Mouse (Mus musculus): ENCODE results near the gene Kri1. TPM values are rescaled to one million over a fixed set of nuclear protein-coding genes. Genes with fewer than 3 reads are reported as not detected.
"Not testable (repeated sequence)": the region's sequence is repeated elsewhere in the genome, so short reads cannot be mapped to it uniquely, and the experiment has no call there.

Kri1 gene
- polyA plus RNA-seq, 2 experiments, result 13.7 to 43.2 TPM

GRCm38 (mm10) chr9:21224576-21225414 lies 63.0 kb downstream of the Kri1 start:
- H3K27me3 ChIP-seq (ENCODE audit: control insufficient read depth, insufficient read depth, low read length), result no peaks in the 10 kb centered on the region
- H3K36me3 ChIP-seq (ENCODE audit: control insufficient read depth, insufficient read depth, low read length), result peaks cover 8% of the 10 kb centered on the region
- H3K4me2 ChIP-seq (replicated peaks; ENCODE audit: low read depth, low read length, severe bottlenecking), result peak overlapping the region; percentile 60
- ATAC-seq (ENCODE audit: low FRiP score, low read depth), result peak; percentile 27; the same call in 1 of the 2 replicates
- no peaks in the 10 kb centered on the region for H3K9me3 ChIP-seq (ENCODE audit: control insufficient read depth, low read length)
- H3K4me1 ChIP-seq (ENCODE audit: control insufficient read depth, insufficient read depth, low read length), result peaks cover 10% of the 10 kb centered on the region
- no peak for TF ChIP-seq POLR2A (IDR thresholded peaks at IDR 0.05; ENCODE audit: borderline replicate concordance, extremely low read depth, insufficient read depth, insufficient read length)
- no peak overlapping the region for H3K27ac ChIP-seq (replicated peaks; ENCODE audit: low read depth, low read length)
- WGBS, result 18% methylated on average over 26 of the region's 26 CpGs
- peak overlapping the region; percentile 35 for H3K4me3 ChIP-seq (replicated peaks; ENCODE audit: low read length)
- peak overlapping the region; percentile 31; the same call in 1 of the 2 replicates for H3K9ac ChIP-seq (ENCODE audit: low read depth, low read length, severe bottlenecking)
- DNase-seq (ENCODE audit: low spot score), result peak; percentile 67

GRCm38 (mm10) chr9:21223906-21224305 lies 63.9 kb downstream of the Kri1 start:
- Histone ChIP-seq H3K9me3 (ENCODE audit: control insufficient read depth, low read length) (no peaks in the 10 kb centered on the region), H3K27me3 (ENCODE audit: control insufficient read depth, insufficient read depth, low read length) (no peaks in the 10 kb centered on the region), H3K4me3 (replicated peaks; ENCODE audit: low read length) (no peak overlapping the region), H3K27ac (replicated peaks; ENCODE audit: low read depth, low read length) (no peak overlapping the region), H3K9ac (ENCODE audit: low read depth, low read length, severe bottlenecking) (no peak overlapping the region), H3K4me2 (replicated peaks; ENCODE audit: low read depth, low read length, severe bottlenecking) (no peak overlapping the region), H3K36me3 (ENCODE audit: control insufficient read depth, insufficient read depth, low read length) (no peaks in the 10 kb centered on the region), H3K4me1 (ENCODE audit: control insufficient read depth, insufficient read depth, low read length) (peaks cover 10% of the 10 kb centered on the region)
- no peak for TF ChIP-seq POLR2A (IDR thresholded peaks at IDR 0.05; ENCODE audit: borderline replicate concordance, extremely low read depth, insufficient read depth, insufficient read length)
- 91% methylated on average over 6 of the region's 6 CpGs for WGBS
- ATAC-seq (ENCODE audit: low FRiP score, low read depth) (no peak), DNase-seq (ENCODE audit: low spot score) (no peak)

- not testable (repeated sequence) for ATAC-seq (ENCODE audit: low FRiP score, low read depth); H3K9ac ChIP-seq (ENCODE audit: low read depth, low read length, severe bottlenecking); H3K4me3 ChIP-seq (replicated peaks; ENCODE audit: low read length); H3K27me3 ChIP-seq (ENCODE audit: control insufficient read depth, insufficient read depth, low read length); DNase-seq (ENCODE audit: low spot score); H3K9me3 ChIP-seq (ENCODE audit: control insufficient read depth, low read length); H3K27ac ChIP-seq (replicated peaks; ENCODE audit: low read depth, low read length); H3K4me2 ChIP-seq (replicated peaks; ENCODE audit: low read depth, low read length, severe bottlenecking); H3K36me3 ChIP-seq (ENCODE audit: control insufficient read depth, insufficient read depth, low read length)
- peaks cover 10% of the 10 kb centered on the region for H3K4me1 ChIP-seq (ENCODE audit: control insufficient read depth, insufficient read depth, low read length)
- WGBS, result 94% methylated on average over 1 of the region's 2 CpGs
Observed at GRCm38 (mm10) chr9:21223490-21223889, 64.3 kb downstream of the Kri1 start.

Other genes starting within 250 kb of the Kri1 start
- 1.4 TPM in 1 of 2 replicates, not detected in the other for gene Zglp1, start 220.9 kb downstream of the Kri1 start, polyA plus RNA-seq (2012; rRNA removed)
- gene Zglp1, start 220.9 kb downstream of the Kri1 start, polyA plus RNA-seq (2014; fragmentation: Nextera tagmentation; extraction: Ambion mirVana), result 0.23 TPM in 1 of 2 replicates, not detected in the other
- 1.8 and 1.9 TPM in 2 replicates for gene Gm49373, start 214.9 kb downstream of the Kri1 start, polyA plus RNA-seq (2012; rRNA removed)
- gene Gm49373, start 214.9 kb downstream of the Kri1 start, polyA plus RNA-seq (2014; fragmentation: Nextera tagmentation; extraction: Ambion mirVana), result 0.72 and 1.0 TPM in 2 replicates
- gene Fdx1l, start 214.4 kb downstream of the Kri1 start, polyA plus RNA-seq (2012; rRNA removed), result 68.9 and 80.0 TPM in 2 replicates
- gene Fdx1l, start 214.4 kb downstream of the Kri1 start, polyA plus RNA-seq (2014; fragmentation: Nextera tagmentation; extraction: Ambion mirVana), result 65.1 and 67.4 TPM in 2 replicates
- gene Gm38431, start 196.0 kb downstream of the Kri1 start, polyA plus RNA-seq (2012; rRNA removed), result 5.3 and 5.9 TPM in 2 replicates
- gene Gm38431, start 196.0 kb downstream of the Kri1 start, polyA plus RNA-seq (2014; fragmentation: Nextera tagmentation; extraction: Ambion mirVana), result 1.6 and 2.6 TPM in 2 replicates
- gene Raver1, start 196.0 kb downstream of the Kri1 start, polyA plus RNA-seq (2012; rRNA removed), result 94.0 and 125 TPM in 2 replicates
- gene Raver1, start 196.0 kb downstream of the Kri1 start, polyA plus RNA-seq (2014; fragmentation: Nextera tagmentation; extraction: Ambion mirVana), result 74.7 and 76.3 TPM in 2 replicates
- 20.9 and 25.8 TPM in 2 replicates for gene Tyk2, start 156.7 kb downstream of the Kri1 start, polyA plus RNA-seq (2012; rRNA removed)
- gene Tyk2, start 156.7 kb downstream of the Kri1 start, polyA plus RNA-seq (2014; fragmentation: Nextera tagmentation; extraction: Ambion mirVana), result 10.6 and 11.4 TPM in 2 replicates
- gene Cdc37, start 138.0 kb downstream of the Kri1 start, polyA plus RNA-seq (2012; rRNA removed), result 145 and 257 TPM in 2 replicates
- gene Cdc37, start 138.0 kb downstream of the Kri1 start, polyA plus RNA-seq (2014; fragmentation: Nextera tagmentation; extraction: Ambion mirVana), result 292 and 299 TPM in 2 replicates
- gene Pde4a, start 122.3 kb downstream of the Kri1 start, polyA plus RNA-seq (2012; rRNA removed), result 5.7 and 7.1 TPM in 2 replicates
- 4.4 and 5.7 TPM in 2 replicates for gene Pde4a, start 122.3 kb downstream of the Kri1 start, polyA plus RNA-seq (2014; fragmentation: Nextera tagmentation; extraction: Ambion mirVana)
- 52.8 and 73.8 TPM in 2 replicates for gene Keap1, start 48.6 kb downstream of the Kri1 start, polyA plus RNA-seq (2012; rRNA removed)
- gene Keap1, start 48.6 kb downstream of the Kri1 start, polyA plus RNA-seq (2014; fragmentation: Nextera tagmentation; extraction: Ambion mirVana), result 50.4 and 52.3 TPM in 2 replicates
- gene S1pr5, start 39.5 kb downstream of the Kri1 start, polyA plus RNA-seq (2012; rRNA removed), result 1.6 TPM in 2 replicates
- gene S1pr5, start 39.5 kb downstream of the Kri1 start, polyA plus RNA-seq (2014; fragmentation: Nextera tagmentation; extraction: Ambion mirVana), result 1.1 and 2.5 TPM in 2 replicates
- gene Atg4d, start 22.7 kb downstream of the Kri1 start, polyA plus RNA-seq (2012; rRNA removed), result 26.9 and 29.0 TPM in 2 replicates
- gene Atg4d, start 22.7 kb downstream of the Kri1 start, polyA plus RNA-seq (2014; fragmentation: Nextera tagmentation; extraction: Ambion mirVana), result 31.6 and 35.8 TPM in 2 replicates
- gene Cdkn2d, start 3.4 kb upstream of the Kri1 start, polyA plus RNA-seq (2012; rRNA removed), result 43.2 and 48.1 TPM in 2 replicates
- gene Cdkn2d, start 3.4 kb upstream of the Kri1 start, polyA plus RNA-seq (2014; fragmentation: Nextera tagmentation; extraction: Ambion mirVana), result 51.1 and 56.0 TPM in 2 replicates
- gene Ap1m2, start 24.4 kb upstream of the Kri1 start, polyA plus RNA-seq (2012; rRNA removed), result 12.8 and 16.3 TPM in 2 replicates
- 23.0 and 29.3 TPM in 2 replicates for gene Ap1m2, start 24.4 kb upstream of the Kri1 start, polyA plus RNA-seq (2014; fragmentation: Nextera tagmentation; extraction: Ambion mirVana)
- gene Slc44a2, start 32.7 kb upstream of the Kri1 start, polyA plus RNA-seq (2012; rRNA removed), result 127 and 159 TPM in 2 replicates
- gene Slc44a2, start 32.7 kb upstream of the Kri1 start, polyA plus RNA-seq (2014; fragmentation: Nextera tagmentation; extraction: Ambion mirVana), result 121 and 129 TPM in 2 replicates
- gene Ilf3, start 79.9 kb upstream of the Kri1 start, polyA plus RNA-seq (2012; rRNA removed), result 180 and 195 TPM in 2 replicates
- 174 and 201 TPM in 2 replicates for gene Ilf3, start 79.9 kb upstream of the Kri1 start, polyA plus RNA-seq (2014; fragmentation: Nextera tagmentation; extraction: Ambion mirVana)
- gene Qtrt1, start 123.9 kb upstream of the Kri1 start, polyA plus RNA-seq (2012; rRNA removed), result 77.9 and 80.8 TPM in 2 replicates
- 45.3 and 50.9 TPM in 2 replicates for gene Qtrt1, start 123.9 kb upstream of the Kri1 start, polyA plus RNA-seq (2014; fragmentation: Nextera tagmentation; extraction: Ambion mirVana)
- 62.6 and 74.5 TPM in 2 replicates for gene Dnm2, start 136.9 kb upstream of the Kri1 start, polyA plus RNA-seq (2012; rRNA removed)
- gene Dnm2, start 136.9 kb upstream of the Kri1 start, polyA plus RNA-seq (2014; fragmentation: Nextera tagmentation; extraction: Ambion mirVana), result 68.3 and 72.6 TPM in 2 replicates
- 96.0 and 101 TPM in 2 replicates for gene Tmed1, start 222.3 kb upstream of the Kri1 start, polyA plus RNA-seq (2012; rRNA removed)
- 116 and 119 TPM in 2 replicates for gene Tmed1, start 222.3 kb upstream of the Kri1 start, polyA plus RNA-seq (2014; fragmentation: Nextera tagmentation; extraction: Ambion mirVana)
- 2.3 and 2.5 TPM in 2 replicates for gene AB124611, start 238.2 kb upstream of the Kri1 start, polyA plus RNA-seq (2012; rRNA removed)
- gene AB124611, start 238.2 kb upstream of the Kri1 start, polyA plus RNA-seq (2014; fragmentation: Nextera tagmentation; extraction: Ambion mirVana), result 2.9 and 3.3 TPM in 2 replicates

Measured in limb, embryonic 14.5 days (tissue).